Mouse (Mus musculus) B cell, adult 67 days (primary cell): ENCODE measurements around the gene Mrpl34. TPM values are rescaled to one million over a fixed set of nuclear protein-coding genes. Genes with fewer than 3 reads are reported as not detected.

Experiments
- total RNA-seq, 2 experiments: library from RNA; stranded (reverse); gene quantifications; 4 replicates each; pipeline ENCODE4 v1.2.4; 2023

Mrpl34 gene
- 10 to 100 TPM; 32.9 to 38.4 TPM for total RNA-seq

GRCm38 (mm10) chr8:71464513-71465500 lies at the start of gene Mrpl34:
TSS of gene Mrpl34 (plus strand) at chr8:71464959.

GRCm38 (mm10) chr8:71463188-71464033 lies 1.3 kb upstream of the Mrpl34 start, which contains the start of gene Abhd8:
TSS of gene Abhd8 (minus strand) at chr8:71463655.

GRCm38 (mm10) chr8:71468916-71469315 lies 4.2 kb downstream of the Mrpl34 start, which contains the start of gene Dda1:
TSS of gene Dda1 (plus strand) at chr8:71469199.

GRCm38 (mm10) chr8:71485142-71486135 lies 20.7 kb downstream of the Mrpl34 start, which contains the start of gene Ano8:
TSS of gene Ano8 (minus strand) at chr8:71485963.

GRCm38 (mm10) chr8:71487691-71488445 lies 23.1 kb downstream of the Mrpl34 start, which contains the start of gene Gtpbp3:
TSS of gene Gtpbp3 (plus strand) at chr8:71488103.

GRCm38 (mm10) chr8:71511644-71512043 lies 46.9 kb downstream of the Mrpl34 start, which contains the start of gene Plvap:
TSS of gene Plvap (minus strand) at chr8:71511752.

Other genes starting within 250 kb of the Mrpl34 start
- 100 to 1,000 TPM; 109 to 110 TPM for gene Myo9b, start 192.2 kb upstream of the Mrpl34 start, total RNA-seq
- gene Haus8, start 192.0 kb upstream of the Mrpl34 start, total RNA-seq, result 10 to 100 TPM; 26.8 to 29.0 TPM
- 100 to 1,000 TPM; 258 to 270 TPM for gene Use1, start 98.1 kb upstream of the Mrpl34 start, total RNA-seq
- gene Ocel1, start 93.7 kb upstream of the Mrpl34 start, total RNA-seq, result 10 to 100 TPM; 22.3 to 26.9 TPM
- 10 to 100 TPM; 15.1 to 18.0 TPM for gene Nr2f6, start 83.0 kb upstream of the Mrpl34 start, total RNA-seq
- not detected for gene Ushbp1, start 69.2 kb upstream of the Mrpl34 start, total RNA-seq
- gene Babam1, start 68.1 kb upstream of the Mrpl34 start, total RNA-seq, result 100 to 1,000 TPM in 1 of 2 experiments, 10 to 100 TPM in 1; 84.4 to 121 TPM
- gene Ankle1, start 58.9 kb upstream of the Mrpl34 start, total RNA-seq, result 1 to 10 TPM in 1 of 2 experiments, not detected in 1; 1.5 TPM
- gene Abhd8, start 1.3 kb upstream of the Mrpl34 start, total RNA-seq, result 10 to 100 TPM; 11.8 to 15.0 TPM
- gene Dda1, start 4.2 kb downstream of the Mrpl34 start, total RNA-seq, result 100 to 1,000 TPM; 113 to 125 TPM
- gene Ano8, start 21.0 kb downstream of the Mrpl34 start, total RNA-seq, result 10 to 100 TPM; 13.9 to 14.8 TPM
- gene Gtpbp3, start 23.1 kb downstream of the Mrpl34 start, total RNA-seq, result 10 to 100 TPM; 22.3 to 22.4 TPM
- gene Plvap, start 46.8 kb downstream of the Mrpl34 start, total RNA-seq, result under 1 TPM in 1 of 2 experiments, not detected in 1; 0.27 TPM
- gene Ccdc194, start 60.8 kb downstream of the Mrpl34 start, total RNA-seq, result not detected
- gene Bst2, start 72.5 kb downstream of the Mrpl34 start, total RNA-seq, result 10 to 100 TPM; 24.4 to 37.1 TPM
- 10 to 100 TPM; 47.0 to 50.1 TPM for gene Mvb12a, start 78.0 kb downstream of the Mrpl34 start, total RNA-seq
- gene Tmem221, start 93.9 kb downstream of the Mrpl34 start, total RNA-seq, result not detected
- gene Nxnl1, start 101.6 kb downstream of the Mrpl34 start, total RNA-seq, result not detected
- gene Slc27a1, start 103.9 kb downstream of the Mrpl34 start, total RNA-seq, result 10 to 100 TPM; 10.2 to 10.8 TPM
- 100 to 1,000 TPM; 106 to 110 TPM for gene Pgls, start 127.2 kb downstream of the Mrpl34 start, total RNA-seq
- 100 to 1,000 TPM; 128 to 172 TPM for gene Fam129c, start 132.7 kb downstream of the Mrpl34 start, total RNA-seq
- 100 to 1,000 TPM; 126 to 133 TPM for gene Colgalt1, start 146.0 kb downstream of the Mrpl34 start, total RNA-seq
- gene Unc13a, start 206.8 kb downstream of the Mrpl34 start, total RNA-seq, result 1 to 10 TPM in 1 of 2 experiments, under 1 TPM in 1; 0.12 to 1.9 TPM
- gene Jak3, start 211.3 kb downstream of the Mrpl34 start, total RNA-seq, result 10 to 100 TPM; 81.2 to 87.3 TPM
- 10 to 100 TPM; 31.2 to 43.9 TPM for gene Insl3, start 224.3 kb downstream of the Mrpl34 start, total RNA-seq
- under 1 TPM; 0.70 to 0.83 TPM for gene B3gnt3, start 236.8 kb downstream of the Mrpl34 start, total RNA-seq